Mouse (Mus musculus): ENCODE measurements around the gene Kcnk4.

The Kcnk4 gene

GRCm38 (mm10) chr19:6893731-6894451, 40.4 kb downstream of the Kcnk4 start:
- in situ Hi-C loops (cut with MboI, MseI): no loop called here

- in situ Hi-C loops (cut with MboI, MseI): no loop called here
These were observed 41.8 kb downstream of the Kcnk4 start for GRCm38 (mm10) chr19:6892512-6892911.

- in situ Hi-C loops (cut with MboI, MseI): no loop called here
These were observed 56.4 kb downstream of the Kcnk4 start for GRCm38 (mm10) chr19:6877965-6878364.

GRCm38 (mm10) chr19:6876799-6877198, 57.5 kb downstream of the Kcnk4 start:
- in situ Hi-C loops (cut with MboI, MseI): no loop called here

GRCm38 (mm10) chr19:6875834-6876233, 58.5 kb downstream of the Kcnk4 start:
- in situ Hi-C loops (cut with MboI, MseI): no loop called here

GRCm38 (mm10) chr19:6874257-6874656, 60.1 kb downstream of the Kcnk4 start:
- in situ Hi-C loops (cut with MboI, MseI): loop anchor here (5.0 to 25.0 kb wide), 3 partner anchors 38 to 1062 kb away; partner anchors contain the start of gene Prdx5

Data from regulatory T cell (primary cell).